Mouse (Mus musculus): ENCODE measurements around the gene Zbed5. TPM values are rescaled to one million over a fixed set of nuclear protein-coding genes. Genes with fewer than 3 reads are reported as not detected.
"Not testable (repeated sequence)": the region's sequence is repeated elsewhere in the genome, so short reads cannot be mapped to it uniquely, and the experiment has no call there.

The Zbed5 gene
- polyA plus RNA-seq, 1 experiment from 2014 or later = 0.32 TPM

DNA sequence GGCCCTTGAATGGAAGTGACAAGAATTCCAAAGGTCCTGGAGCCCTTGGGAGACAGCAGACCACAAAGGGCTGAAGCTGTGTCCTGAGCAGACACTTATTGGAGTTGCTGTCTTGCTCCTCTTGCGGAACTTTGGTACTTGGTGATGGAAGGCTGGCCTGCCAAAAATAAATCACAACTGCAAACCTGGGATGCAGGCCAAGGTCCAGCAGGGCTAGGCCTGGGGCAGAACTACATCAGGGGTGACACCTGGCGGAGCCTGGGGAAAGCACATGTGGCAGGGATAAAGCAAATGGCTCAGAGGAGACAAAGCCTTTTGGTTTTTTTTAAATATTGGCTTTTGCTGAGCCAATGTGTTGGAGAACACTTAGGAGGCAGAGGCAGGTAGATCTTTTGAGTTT lies 16.6 kb upstream of the Zbed5 start:
- H3K79me2 ChIP-seq (ENCODE audit: inconsistent target) = peaks cover 11% of the 10 kb centered on the region; the same call in 1 of the 2 replicates
- no peak overlapping the region for H3K27ac ChIP-seq
- WGBS (ENCODE audit: missing documents) = 88% methylated on average over 2 of the region's 2 CpGs
- peaks cover 26% of the 10 kb centered on the region for H3K36me3 ChIP-seq (ENCODE audit: inconsistent target)
- no peak overlapping the region for H3K4me3 ChIP-seq (ENCODE audit: inconsistent target)

DNA sequence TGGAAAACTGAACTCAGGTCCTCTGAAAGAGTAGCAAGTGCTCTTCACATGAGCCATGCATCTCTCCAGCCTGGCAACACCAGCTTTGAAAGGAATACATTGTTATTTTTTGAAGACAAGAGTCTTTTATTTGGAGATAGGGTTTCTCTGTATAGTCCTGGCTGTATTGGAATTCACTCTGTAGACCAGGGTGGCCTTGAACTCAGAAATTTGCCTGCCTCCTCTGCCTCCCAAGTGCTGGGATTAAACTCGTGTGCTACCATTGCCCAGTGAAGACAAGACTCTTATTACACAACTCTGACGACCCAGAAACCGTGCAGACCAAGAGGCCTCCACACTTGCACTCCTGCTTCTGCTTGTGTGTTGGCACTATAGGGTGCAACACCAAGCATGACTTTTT lies 15.6 kb upstream of the Zbed5 start:
- Histone ChIP-seq H3K27ac (no peak overlapping the region), H3K79me2 (ENCODE audit: inconsistent target) (peaks cover 19% of the 10 kb centered on the region), H3K36me3 (ENCODE audit: inconsistent target) (peaks cover 26% of the 10 kb centered on the region), H3K4me3 (ENCODE audit: inconsistent target) (no peak overlapping the region)
- WGBS (ENCODE audit: missing documents) = 75% methylated on average over 3 of the region's 3 CpGs

DNA sequence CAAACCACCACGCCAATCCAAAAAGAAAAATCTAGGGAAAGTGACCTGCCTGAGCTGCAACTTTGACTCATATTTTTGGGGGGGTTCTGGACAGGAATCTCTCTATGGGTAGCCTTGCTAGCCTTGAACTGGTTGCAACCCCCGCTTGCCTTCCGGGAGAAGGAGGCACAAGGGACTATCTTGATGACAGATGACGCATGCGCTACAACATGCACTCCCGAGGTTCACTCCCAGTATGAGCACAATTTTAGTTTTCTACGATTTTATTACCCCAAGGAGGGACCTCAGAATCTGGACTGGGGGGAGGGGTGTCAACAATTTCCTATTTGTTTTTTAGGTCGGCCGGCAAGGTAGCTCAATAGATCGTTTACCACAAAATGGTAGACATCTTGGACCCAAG lies 9.3 kb upstream of the Zbed5 start:
- WGBS (ENCODE audit: missing documents) = 34% methylated on average over 10 of the region's 10 CpGs
- Histone ChIP-seq H3K27ac (peak overlapping the region; percentile 54; the same call in 1 of the 2 replicates), H3K79me2 (ENCODE audit: inconsistent target) (peaks cover 40% of the 10 kb centered on the region), H3K36me3 (ENCODE audit: inconsistent target) (peaks cover 16% of the 10 kb centered on the region), H3K4me3 (ENCODE audit: inconsistent target) (peak overlapping the region; percentile 92)

DNA sequence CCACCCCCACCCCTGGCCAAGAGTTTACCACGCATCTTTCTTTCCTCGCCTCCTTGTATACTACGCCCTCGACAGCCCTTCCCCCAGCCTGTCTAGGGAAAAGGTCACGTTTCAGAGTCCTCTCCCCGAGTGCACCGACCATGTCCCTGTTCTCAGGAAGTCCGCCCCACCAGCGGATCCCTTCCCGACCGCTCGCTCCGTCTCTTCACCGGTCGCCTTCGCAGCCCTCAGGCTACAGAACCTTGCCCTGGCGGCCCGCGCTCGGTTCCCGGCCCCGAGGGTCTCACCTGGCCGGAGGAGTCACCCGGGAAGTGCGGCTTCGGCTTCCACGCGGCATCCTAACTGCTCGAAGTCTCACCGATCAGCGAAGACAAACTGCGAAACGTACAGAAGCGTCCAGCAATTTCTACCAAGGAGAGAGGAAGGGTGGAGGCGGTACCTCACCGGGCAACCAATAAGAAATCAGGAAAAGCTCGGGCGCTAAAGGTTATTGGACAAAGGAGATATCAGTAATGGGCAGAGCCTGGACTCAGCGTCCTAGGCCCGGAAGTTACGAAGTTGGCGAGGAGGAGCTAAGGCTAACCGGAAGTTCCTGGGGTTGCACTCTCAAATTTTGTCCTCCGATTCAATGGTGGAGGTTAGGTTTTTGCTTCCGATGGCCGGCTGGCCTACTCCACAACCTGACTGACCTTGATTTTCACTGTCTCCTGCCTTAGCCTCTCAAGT lies 8.4 kb upstream of the Zbed5 start, which contains the start of gene Chchd2:
Gene Chchd2, minus strand, starts transcription at position 560 of the 726 bp plus-strand sequence.
- 1% methylated on average over 46 of the region's 46 CpGs for WGBS (ENCODE audit: missing documents)
- H3K36me3 ChIP-seq (ENCODE audit: inconsistent target) = peaks cover 9% of the 10 kb centered on the region

DNA sequence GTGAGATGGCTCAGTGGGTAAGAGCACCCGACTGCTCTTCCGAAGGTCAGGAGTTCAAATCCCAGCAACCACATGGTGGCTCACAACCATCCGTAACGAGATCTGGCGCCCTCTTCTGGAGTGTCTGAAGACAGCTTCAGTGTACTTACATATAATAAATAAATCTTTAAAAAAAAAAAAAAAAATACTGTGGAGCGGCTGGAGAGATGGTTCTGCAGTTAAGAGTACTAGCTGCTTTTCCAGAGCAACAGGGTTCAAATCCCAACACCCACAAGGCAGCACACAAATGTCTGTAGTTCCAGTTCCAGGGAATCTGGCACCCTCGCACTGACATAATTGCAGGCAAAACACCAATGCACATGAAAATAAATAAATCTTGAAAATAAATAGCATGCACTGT lies 5.1 kb upstream of the Zbed5 start:
- WGBS (ENCODE audit: missing documents) = 86% methylated on average over 3 of the region's 7 CpGs
- not testable (repeated sequence) for H3K27ac ChIP-seq; H3K36me3 ChIP-seq (ENCODE audit: inconsistent target); H3K4me3 ChIP-seq (ENCODE audit: inconsistent target)
- peaks cover 16% of the 10 kb centered on the region for H3K79me2 ChIP-seq (ENCODE audit: inconsistent target)

More for the DNA sequence above, 8.4 kb upstream of the Zbed5 start, which contains the start of gene Chchd2:
- H3K4me3 ChIP-seq (ENCODE audit: inconsistent target) = peak within 1 kb of the TSS; percentile 92
- peaks cover 40% of the 10 kb centered on the region for H3K79me2 ChIP-seq (ENCODE audit: inconsistent target)
- peak within 1 kb of the TSS; percentile 54 for H3K27ac ChIP-seq

DNA sequence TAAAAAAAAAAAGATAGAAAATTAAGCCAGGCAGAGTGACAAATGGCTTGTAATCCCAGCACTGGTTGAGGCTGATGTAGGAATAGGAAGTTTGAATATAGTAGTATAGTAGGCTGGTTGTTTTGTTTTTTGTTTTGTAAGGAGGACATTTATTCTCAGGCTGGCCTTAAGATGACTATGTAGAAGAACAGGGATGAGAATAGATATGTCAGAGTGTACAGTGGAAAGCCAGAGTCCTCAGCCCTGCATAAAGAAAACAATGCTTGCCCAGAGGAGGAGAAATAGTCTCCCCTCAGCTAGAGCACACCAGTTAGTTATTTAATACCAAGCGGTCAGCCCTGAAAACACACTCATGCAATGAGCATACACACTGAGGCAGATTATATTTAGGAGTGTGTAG lies 2.9 kb downstream of the Zbed5 start, which contains the start of gene Phkg1:
Gene Phkg1, minus strand, starts transcription at position 101 of the 400 bp plus-strand sequence.
- no peaks in the 10 kb centered on the region for H3K79me2 ChIP-seq (ENCODE audit: inconsistent target)
- H3K4me3 ChIP-seq (ENCODE audit: inconsistent target) = no peak within 1 kb of the TSS
- H3K27ac ChIP-seq = no peak within 1 kb of the TSS
- H3K36me3 ChIP-seq (ENCODE audit: inconsistent target) = no peaks in the 10 kb centered on the region
- WGBS (ENCODE audit: missing documents) = 89% methylated on average over 1 of the region's 1 CpGs

DNA sequence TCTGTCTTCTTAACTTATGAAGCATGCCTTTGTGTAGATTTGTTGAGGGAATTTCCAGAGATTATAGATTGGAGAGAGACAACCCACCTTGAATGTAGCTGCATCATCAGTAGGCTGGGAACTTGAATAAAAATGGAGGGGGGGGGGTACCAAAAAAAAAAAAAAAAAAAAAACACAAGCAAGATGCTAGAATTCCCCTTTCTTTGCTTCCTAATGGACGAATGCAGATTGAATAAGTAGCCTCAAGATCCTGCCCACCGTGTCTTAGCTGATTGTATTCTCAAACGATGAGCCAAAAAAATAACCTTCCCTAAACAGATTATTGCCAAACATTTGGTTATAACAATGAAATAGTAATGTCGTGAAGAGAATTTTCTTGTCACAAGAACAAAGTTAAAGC lies 12.3 kb downstream of the Zbed5 start:
- Histone ChIP-seq H3K27ac (no peak overlapping the region), H3K36me3 (ENCODE audit: inconsistent target) (no peaks in the 10 kb centered on the region), H3K79me2 (ENCODE audit: inconsistent target) (no peaks in the 10 kb centered on the region), H3K4me3 (ENCODE audit: inconsistent target) (peak overlapping the region; percentile 33)
- WGBS (ENCODE audit: missing documents) = 5% methylated on average over 4 of the region's 4 CpGs

DNA sequence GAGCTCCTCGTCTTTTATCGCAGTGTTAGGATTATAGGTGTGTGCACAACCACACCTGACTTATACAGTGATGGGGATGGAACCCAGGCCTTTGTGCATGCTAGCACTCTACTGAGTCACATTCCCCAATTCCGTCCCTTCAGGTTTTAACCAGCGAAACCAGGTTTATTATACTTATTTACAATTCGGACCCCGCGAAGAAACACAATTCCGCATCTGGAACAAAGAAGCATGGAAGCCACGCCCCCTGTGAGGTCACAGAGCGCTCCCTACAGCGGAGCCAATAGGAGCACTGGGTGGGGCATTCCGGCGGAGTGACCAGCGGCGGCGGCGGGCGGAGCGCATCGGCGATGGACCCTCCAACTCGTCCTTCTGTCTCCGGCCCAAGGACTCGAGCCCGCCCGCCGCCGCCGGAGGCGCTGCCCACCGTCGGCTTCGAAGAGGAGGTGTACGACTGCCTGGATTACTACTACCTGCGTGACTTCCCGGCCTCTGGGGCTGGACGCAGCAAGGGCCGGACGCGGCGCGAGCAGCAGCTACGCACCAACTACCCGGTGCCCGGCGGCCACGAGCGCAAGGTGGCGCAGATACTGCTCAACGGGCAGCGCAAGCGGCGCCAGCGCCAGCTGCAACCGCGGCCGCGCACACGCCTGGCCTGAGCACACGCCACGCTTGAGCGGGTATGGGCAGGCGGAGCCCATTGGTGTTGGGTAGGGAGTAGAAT lies 12.9 kb downstream of the Zbed5 start, which contains the start of gene Nupr1l:
Gene Nupr1l, plus strand, starts transcription at position 299 of the 724 bp plus-strand sequence.
- H3K4me3 ChIP-seq (ENCODE audit: inconsistent target) = peak within 1 kb of the TSS; percentile 33
- no peak within 1 kb of the TSS for H3K27ac ChIP-seq
- 1% methylated on average over 63 of the region's 63 CpGs for whole genome bisulfite sequencing (ENCODE audit: missing documents)
- no peaks in the 10 kb centered on the region for H3K79me2 ChIP-seq (ENCODE audit: inconsistent target)
- no peaks in the 10 kb centered on the region for H3K36me3 ChIP-seq (ENCODE audit: inconsistent target)

DNA sequence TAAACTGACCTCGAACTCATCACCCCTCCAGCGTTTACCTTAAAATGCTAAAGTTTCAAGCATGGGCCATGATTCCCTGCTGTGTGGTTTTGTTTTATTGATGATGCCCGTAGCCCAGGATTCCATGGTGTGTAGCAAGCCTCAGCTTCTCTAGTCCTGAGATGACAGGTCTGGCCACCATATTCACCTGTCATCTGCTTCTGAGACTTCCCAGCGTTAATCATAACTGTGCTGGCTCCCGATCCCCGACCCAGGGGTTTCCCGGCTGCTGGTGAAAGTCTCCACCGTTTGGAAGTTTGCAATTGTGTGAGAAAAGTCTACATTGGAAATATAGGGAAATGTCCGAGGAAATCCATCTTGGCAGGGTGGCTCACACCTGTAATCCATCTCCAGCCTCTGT lies 13.6 kb downstream of the Zbed5 start:
- peak overlapping the region; percentile 26 for H3K4me3 ChIP-seq (ENCODE audit: inconsistent target)
- H3K27ac ChIP-seq = no peak overlapping the region
- no peaks in the 10 kb centered on the region for H3K79me2 ChIP-seq (ENCODE audit: inconsistent target)
- WGBS (ENCODE audit: missing documents) = 67% methylated on average over 9 of the region's 9 CpGs
- H3K36me3 ChIP-seq (ENCODE audit: inconsistent target) = no peaks in the 10 kb centered on the region

DNA sequence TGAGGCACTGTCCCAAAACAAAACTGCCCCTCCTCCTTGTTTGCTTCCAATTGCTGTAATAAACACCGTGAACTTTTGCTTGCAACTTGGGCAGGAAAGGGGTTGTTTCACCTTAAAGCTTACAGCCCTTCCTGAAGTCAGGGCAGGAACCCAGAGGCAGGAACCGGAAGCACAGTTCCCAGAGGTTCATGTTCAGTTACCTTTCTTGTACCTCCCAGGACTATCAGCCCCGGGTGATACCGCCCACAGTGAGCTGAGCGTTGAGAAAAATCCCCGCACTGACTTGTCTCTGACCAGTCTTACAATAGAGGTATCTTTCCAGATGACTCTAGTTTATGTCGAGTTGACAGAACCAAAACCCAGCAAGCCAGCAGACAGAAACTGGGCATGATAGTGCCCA lies 14.1 kb downstream of the Zbed5 start:
- 72% methylated on average over 7 of the region's 7 CpGs for WGBS (ENCODE audit: missing documents)
- Histone ChIP-seq H3K79me2 (ENCODE audit: inconsistent target) (no peaks in the 10 kb centered on the region), H3K27ac (no peak overlapping the region), H3K36me3 (ENCODE audit: inconsistent target) (no peaks in the 10 kb centered on the region), H3K4me3 (ENCODE audit: inconsistent target) (no peak overlapping the region)

DNA sequence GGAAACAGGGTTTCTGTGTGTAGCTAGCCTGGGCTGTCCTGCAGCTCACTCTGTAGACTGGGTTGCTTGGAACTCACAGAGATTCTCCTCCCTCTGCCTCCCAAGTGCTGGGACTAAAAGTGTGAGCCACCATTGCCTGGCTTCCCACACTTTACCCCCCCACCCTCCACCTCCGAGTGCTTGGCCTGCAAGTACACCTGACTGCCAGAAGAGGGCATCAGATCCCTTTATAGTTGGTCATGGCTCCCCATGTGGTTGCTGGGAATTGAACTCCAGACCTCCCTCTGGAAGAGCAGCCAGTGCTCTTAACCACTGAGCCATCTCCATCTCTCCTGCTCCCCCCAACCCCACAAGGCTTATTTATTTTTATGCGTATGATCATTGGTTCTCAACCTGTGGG lies 18.5 kb downstream of the Zbed5 start:
- no peak overlapping the region for H3K4me3 ChIP-seq (ENCODE audit: inconsistent target)
- H3K79me2 ChIP-seq (ENCODE audit: inconsistent target) = no peaks in the 10 kb centered on the region
- 66% methylated on average over 2 of the region's 2 CpGs for WGBS (ENCODE audit: missing documents)
- no peaks in the 10 kb centered on the region for H3K36me3 ChIP-seq (ENCODE audit: inconsistent target)
- H3K27ac ChIP-seq = no peak overlapping the region

DNA sequence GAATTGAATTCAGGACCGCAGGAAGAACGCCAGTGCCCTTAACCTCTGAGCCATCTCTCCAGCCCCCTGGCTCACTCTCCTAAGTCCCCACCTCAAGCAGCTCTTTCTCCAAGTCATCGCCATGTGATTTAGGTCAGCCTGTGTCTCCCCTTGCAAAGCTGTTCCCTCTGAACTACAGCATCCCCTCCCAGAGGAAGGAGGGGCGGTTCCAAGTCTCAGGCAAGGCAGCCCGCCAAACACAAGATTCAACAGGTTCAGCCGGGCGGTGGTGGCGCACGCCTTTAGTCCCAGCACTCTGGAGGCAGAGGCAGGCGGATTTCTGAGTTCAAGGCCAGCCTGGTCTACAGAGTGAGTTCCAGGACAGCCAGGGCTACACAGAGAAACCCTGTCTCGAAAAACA lies 20.0 kb downstream of the Zbed5 start:
- WGBS (ENCODE audit: missing documents) = 78% methylated on average over 11 of the region's 11 CpGs
- not testable (repeated sequence) for H3K79me2 ChIP-seq (ENCODE audit: inconsistent target); H3K36me3 ChIP-seq (ENCODE audit: inconsistent target); H3K4me3 ChIP-seq (ENCODE audit: inconsistent target); H3K27ac ChIP-seq

DNA sequence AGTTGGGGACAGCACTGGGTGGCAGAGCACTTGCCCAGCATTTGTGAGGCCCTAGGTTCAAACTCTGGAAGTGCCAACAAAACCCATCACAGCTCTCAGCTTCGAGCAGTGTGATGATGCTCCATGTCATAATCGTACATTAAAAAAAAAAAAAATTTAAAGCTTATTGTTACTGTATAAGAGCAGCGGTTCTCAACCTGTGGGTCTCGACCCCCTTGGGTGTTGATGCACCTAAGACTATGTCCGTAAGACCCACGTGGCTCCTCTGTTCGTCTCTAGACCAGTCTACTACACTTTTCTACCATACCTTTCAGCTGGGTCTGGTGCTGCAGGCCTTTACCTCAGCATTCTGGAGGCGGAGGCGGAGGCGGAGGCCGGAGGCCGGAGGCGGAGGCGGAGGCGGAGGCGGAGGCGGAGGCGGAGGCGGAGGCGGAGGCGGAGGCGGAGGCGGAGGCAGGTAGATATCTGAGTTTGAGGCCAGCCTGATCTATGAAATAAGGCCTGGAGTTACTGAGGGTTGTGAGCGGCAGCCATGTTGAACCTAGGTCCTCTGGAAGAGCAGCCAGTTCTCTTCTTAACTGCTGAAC lies 22.6 kb downstream of the Zbed5 start:
- 95% methylated on average over 24 of the region's 24 CpGs for WGBS (ENCODE audit: missing documents)
- H3K4me3 ChIP-seq (ENCODE audit: inconsistent target) = no peak overlapping the region
- H3K36me3 ChIP-seq (ENCODE audit: inconsistent target) = no peaks in the 10 kb centered on the region
- no peaks in the 10 kb centered on the region for H3K79me2 ChIP-seq (ENCODE audit: inconsistent target)
- H3K27ac ChIP-seq = no peak overlapping the region

DNA sequence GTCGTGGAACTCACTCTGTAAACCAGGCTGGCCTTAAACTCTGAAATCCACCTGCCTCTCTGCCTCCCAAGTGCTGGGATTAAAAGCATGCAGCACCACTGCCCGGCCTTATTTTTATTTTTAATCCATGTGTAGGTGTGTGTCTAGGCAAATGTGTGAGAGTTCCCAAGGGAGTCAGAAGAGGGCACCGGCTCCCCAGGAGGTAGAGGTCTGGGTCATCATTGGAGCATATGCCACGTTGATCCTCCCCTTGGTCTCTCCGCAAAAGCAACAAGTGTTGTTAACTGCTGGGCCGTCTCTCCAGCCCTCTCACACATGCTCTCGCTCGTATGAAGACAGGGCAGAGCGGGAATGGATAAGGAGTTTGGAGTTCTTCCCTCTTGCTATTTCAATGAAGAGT lies 23.2 kb downstream of the Zbed5 start:
- H3K4me3 ChIP-seq (ENCODE audit: inconsistent target) = no peak overlapping the region
- H3K36me3 ChIP-seq (ENCODE audit: inconsistent target) = no peaks in the 10 kb centered on the region
- no peak overlapping the region for H3K27ac ChIP-seq
- 86% methylated on average over 9 of the region's 9 CpGs for WGBS (ENCODE audit: missing documents)
- H3K79me2 ChIP-seq (ENCODE audit: inconsistent target) = no peaks in the 10 kb centered on the region

DNA sequence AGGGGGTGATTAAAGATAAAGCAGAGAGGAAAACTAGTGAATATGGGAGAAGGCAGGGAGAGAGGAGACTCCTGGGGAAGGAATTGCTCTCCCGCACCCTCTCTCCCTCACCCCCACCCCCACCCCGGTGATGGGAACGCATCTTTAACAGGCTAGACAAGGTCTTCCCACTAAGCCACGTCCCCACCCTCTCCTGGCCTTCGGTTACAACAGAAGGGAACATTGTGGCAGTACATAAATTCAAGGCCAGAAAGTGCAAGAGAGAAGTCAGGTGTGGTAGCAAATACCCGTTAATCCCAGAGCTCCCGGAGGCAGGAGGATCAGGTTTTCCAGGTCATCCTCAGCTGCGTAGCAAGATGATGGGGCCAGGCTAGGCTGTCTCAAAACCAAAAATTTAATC lies 23.8 kb downstream of the Zbed5 start:
- no peaks in the 10 kb centered on the region for H3K79me2 ChIP-seq (ENCODE audit: inconsistent target)
- H3K27ac ChIP-seq = no peak overlapping the region
- H3K36me3 ChIP-seq (ENCODE audit: inconsistent target) = no peaks in the 10 kb centered on the region
- H3K4me3 ChIP-seq (ENCODE audit: inconsistent target) = no peak overlapping the region
- 87% methylated on average over 8 of the region's 8 CpGs for WGBS (ENCODE audit: missing documents)

Measured in macrophage (primary cell).